Mouse (Mus musculus): ENCODE results near the gene Farsb. TPM values are rescaled to one million over a fixed set of nuclear protein-coding genes. Genes with fewer than 3 reads are reported as not detected.

Farsb gene
- polyA plus RNA-seq, 1 experiment = 125 TPM

DNA sequence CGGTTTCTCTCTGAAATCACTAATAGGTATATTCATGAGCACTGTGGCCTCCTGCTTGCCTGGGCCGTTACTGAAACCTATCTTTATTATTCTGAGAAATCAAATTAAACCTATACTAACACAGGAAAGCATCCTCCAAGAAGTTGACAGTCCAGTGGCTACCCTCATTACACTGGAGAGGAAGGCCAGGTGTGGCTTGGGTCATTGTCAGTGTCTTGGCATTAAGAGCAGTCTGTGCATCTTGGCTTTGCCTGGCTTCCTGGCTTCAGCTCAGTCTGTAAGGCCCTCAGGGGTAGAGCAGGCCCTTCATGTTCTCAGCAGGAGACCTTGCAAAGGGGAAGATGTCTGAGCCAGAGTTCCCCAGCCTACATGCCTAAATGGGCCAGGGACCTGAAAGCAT is 79.3 kb downstream of the Farsb start:
- no peaks in the 10 kb centered on the region for H3K4me1 ChIP-seq (ENCODE audit: control insufficient read depth, insufficient read depth, low read length)
- no peak overlapping the region for H3K27ac ChIP-seq (ENCODE audit: insufficient read depth, low read length)
- TF ChIP-seq POLR2A (IDR thresholded peaks at IDR 0.05; ENCODE audit: low read depth, low read length) (no peak), CTCF (IDR thresholded peaks at IDR 0.05; ENCODE audit: borderline replicate concordance, insufficient read depth, low read length) (no peak)
- H3K4me3 ChIP-seq (ENCODE audit: insufficient read depth, low read length) = no peak overlapping the region

DNA sequence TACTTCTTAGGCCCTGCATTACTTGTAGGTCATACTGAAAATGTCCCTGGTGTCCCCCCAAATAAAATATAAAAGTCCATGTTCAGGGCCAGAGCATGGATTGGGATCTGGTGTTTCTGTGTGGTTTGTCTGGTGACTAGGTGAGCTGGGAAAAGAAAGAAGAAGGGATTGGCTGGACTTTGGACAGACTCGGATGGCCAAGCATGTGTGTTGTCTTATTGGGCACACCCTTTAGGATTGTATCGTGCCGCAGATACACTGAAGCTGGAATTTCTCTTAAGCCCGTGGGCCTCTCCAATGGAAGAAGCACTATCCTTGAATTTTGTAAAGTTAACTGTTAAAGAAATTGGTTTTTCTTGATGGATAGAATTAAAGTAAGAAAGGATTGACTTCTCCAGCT is 87.3 kb downstream of the Farsb start:
- no peak for TF ChIP-seq CTCF (IDR thresholded peaks at IDR 0.05; ENCODE audit: borderline replicate concordance, insufficient read depth, low read length)
- no peak for TF ChIP-seq POLR2A (IDR thresholded peaks at IDR 0.05; ENCODE audit: low read depth, low read length)
- H3K27ac ChIP-seq (ENCODE audit: insufficient read depth, low read length) = no peak overlapping the region
- H3K4me1 ChIP-seq (ENCODE audit: control insufficient read depth, insufficient read depth, low read length) = no peaks in the 10 kb centered on the region
- H3K4me3 ChIP-seq (ENCODE audit: insufficient read depth, low read length) = no peak overlapping the region

DNA sequence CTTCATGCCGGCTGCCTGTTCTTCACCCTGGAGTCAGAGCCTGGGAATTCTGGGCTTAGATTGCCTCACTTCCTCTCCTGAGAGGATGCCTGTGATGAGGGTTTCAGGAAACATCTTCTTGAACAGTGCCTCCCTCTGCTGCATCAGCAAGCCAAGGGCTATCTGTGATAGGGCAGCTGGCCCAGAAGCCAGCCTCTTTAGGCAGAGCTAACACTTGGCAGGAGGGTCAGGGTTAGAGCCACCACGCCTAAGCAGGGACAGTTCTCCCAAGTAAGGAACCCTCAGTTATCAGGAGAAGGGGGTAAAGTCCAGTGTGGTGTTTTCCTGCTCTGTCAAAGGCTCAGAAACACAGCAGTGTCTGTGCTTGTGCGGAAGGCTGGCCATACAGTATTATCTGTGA is 88.9 kb downstream of the Farsb start:
- TF ChIP-seq POLR2A (IDR thresholded peaks at IDR 0.05; ENCODE audit: low read depth, low read length) = no peak
- H3K27ac ChIP-seq (ENCODE audit: insufficient read depth, low read length) = no peak overlapping the region
- H3K4me1 ChIP-seq (ENCODE audit: control insufficient read depth, insufficient read depth, low read length) = 0 out of 2 replicates have a peak, but pooled peaks cover 5% of the 10 kb centered on the region
- no peak overlapping the region for H3K4me3 ChIP-seq (ENCODE audit: insufficient read depth, low read length)

DNA sequence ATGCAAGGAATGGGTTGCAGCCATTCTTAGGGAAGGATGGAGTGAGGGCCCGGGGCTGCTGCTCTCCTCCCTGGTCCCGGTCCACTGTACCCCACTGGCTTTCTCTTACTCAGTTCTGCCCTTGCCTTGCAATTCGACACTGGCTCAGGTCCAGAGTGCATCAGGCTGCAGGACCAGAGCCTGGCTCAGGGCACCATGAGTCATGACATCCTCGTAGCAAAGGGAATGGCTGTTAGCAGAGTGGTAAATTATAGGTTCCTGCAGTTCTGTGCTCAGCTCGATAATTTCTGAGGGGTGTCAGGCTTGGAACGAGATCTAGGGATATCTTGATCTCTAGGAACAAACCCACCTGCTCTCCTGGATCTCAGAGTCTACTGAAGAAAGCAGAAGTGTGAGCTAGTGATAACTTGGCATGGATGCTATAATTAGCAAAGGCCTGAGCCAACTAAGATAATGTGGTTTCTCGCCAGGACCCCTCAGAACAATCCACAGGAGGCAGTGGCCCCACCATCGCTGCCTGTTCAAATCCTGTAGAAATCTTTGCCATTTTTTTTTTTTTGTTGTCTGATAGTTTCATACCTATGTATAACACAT is 92.3 kb downstream of the Farsb start:
- 0 out of 2 replicates have a peak, but pooled peaks cover 5% of the 10 kb centered on the region for H3K4me1 ChIP-seq (ENCODE audit: control insufficient read depth, insufficient read depth, low read length)
- H3K27ac ChIP-seq (ENCODE audit: insufficient read depth, low read length) = no peak overlapping the region
- no peak overlapping the region for H3K4me3 ChIP-seq (ENCODE audit: insufficient read depth, low read length)
- TF ChIP-seq CTCF (IDR thresholded peaks at IDR 0.05; ENCODE audit: borderline replicate concordance, insufficient read depth, low read length) (no peak), POLR2A (IDR thresholded peaks at IDR 0.05; ENCODE audit: low read depth, low read length) (no peak)

DNA sequence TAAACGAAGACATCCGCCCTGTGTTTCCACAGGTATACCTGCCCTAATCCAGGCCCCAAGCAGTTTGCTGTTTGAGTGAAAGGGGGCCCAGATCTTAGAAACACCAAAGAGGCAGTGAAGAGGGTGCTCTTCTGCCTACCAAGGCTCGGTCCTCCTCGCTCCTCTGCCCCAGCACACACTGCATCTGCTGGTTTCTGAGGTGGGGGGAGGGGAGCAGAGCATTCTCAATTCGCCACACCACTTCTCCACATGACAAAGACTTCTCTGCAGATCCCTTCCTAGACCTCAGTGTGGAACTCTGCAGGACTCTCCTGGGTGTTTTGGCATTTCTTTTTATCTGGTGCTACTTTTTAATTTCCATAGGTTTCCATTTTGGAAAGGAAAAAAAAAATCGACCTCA is 93.0 kb downstream of the Farsb start:
- TF ChIP-seq POLR2A (IDR thresholded peaks at IDR 0.05; ENCODE audit: low read depth, low read length) = no peak
- TF ChIP-seq CTCF (IDR thresholded peaks at IDR 0.05; ENCODE audit: borderline replicate concordance, insufficient read depth, low read length) = no peak
- H3K4me3 ChIP-seq (ENCODE audit: insufficient read depth, low read length) = no peak overlapping the region

DNA sequence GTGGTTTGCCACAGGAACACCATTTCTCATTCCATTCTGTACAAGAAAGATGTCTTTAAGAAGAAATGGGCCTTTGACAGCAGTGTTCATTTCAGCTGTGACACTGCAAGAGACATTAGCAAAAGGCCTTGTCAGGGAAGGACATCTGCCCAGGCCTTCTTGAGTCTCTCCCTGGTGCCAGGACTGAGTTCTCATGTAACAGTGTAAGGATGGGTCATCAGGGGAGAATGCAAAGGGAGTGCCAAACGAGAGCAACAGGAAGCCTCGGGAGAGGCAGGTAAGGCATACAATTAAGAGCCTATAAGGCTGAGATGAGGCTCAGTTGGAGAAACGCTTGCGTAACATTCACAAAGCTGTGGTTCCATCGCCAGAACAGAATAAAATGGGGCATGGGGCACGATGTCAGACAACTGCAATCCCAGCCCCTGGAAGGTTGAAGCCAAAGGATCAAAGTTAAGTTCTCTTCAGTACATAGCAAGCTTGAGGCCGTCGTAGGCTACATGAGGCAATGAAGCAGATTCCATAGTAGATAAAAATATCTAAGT is 93.4 kb downstream of the Farsb start:
- Histone ChIP-seq H3K27ac (ENCODE audit: insufficient read depth, low read length) (no peak overlapping the region), H3K4me3 (ENCODE audit: insufficient read depth, low read length) (no peak overlapping the region), H3K4me1 (ENCODE audit: control insufficient read depth, insufficient read depth, low read length) (0 out of 2 replicates have a peak, but pooled peaks cover 5% of the 10 kb centered on the region)
- TF ChIP-seq POLR2A (IDR thresholded peaks at IDR 0.05; ENCODE audit: low read depth, low read length) = no peak
- no peak for TF ChIP-seq CTCF (IDR thresholded peaks at IDR 0.05; ENCODE audit: borderline replicate concordance, insufficient read depth, low read length)

More for the DNA sequence above, 93.0 kb downstream of the Farsb start:
- Histone ChIP-seq H3K27ac (ENCODE audit: insufficient read depth, low read length) (no peak overlapping the region), H3K4me1 (ENCODE audit: control insufficient read depth, insufficient read depth, low read length) (0 out of 2 replicates have a peak, but pooled peaks cover 5% of the 10 kb centered on the region)

DNA sequence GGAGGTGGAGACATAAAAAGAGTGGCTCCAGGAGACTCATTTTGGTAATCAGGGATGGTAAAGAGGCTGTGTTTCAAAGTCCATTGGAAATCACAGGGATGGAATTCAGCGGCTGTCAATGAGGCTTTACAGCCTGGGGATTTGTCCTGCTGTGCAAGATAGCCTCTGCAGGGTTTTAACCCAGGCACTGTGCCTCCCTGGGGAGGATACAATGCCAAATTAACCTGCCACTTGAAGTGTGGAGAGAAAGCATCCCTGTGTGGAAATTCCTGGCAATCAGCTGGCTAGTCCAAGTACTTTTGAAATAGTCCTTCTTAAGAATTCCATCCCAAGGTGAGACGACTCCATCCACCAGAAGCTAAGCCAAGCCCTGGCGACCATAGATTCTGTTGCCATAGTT is 99.8 kb downstream of the Farsb start:
- peaks cover 3% of the 10 kb centered on the region; the same call in 1 of the 2 replicates for H3K4me1 ChIP-seq (ENCODE audit: control insufficient read depth, insufficient read depth, low read length)
- no peak overlapping the region for H3K27ac ChIP-seq (ENCODE audit: insufficient read depth, low read length)
- TF ChIP-seq CTCF (IDR thresholded peaks at IDR 0.05; ENCODE audit: borderline replicate concordance, insufficient read depth, low read length) (no peak), POLR2A (IDR thresholded peaks at IDR 0.05; ENCODE audit: low read depth, low read length) (no peak)
- H3K4me3 ChIP-seq (ENCODE audit: insufficient read depth, low read length) = no peak overlapping the region

DNA sequence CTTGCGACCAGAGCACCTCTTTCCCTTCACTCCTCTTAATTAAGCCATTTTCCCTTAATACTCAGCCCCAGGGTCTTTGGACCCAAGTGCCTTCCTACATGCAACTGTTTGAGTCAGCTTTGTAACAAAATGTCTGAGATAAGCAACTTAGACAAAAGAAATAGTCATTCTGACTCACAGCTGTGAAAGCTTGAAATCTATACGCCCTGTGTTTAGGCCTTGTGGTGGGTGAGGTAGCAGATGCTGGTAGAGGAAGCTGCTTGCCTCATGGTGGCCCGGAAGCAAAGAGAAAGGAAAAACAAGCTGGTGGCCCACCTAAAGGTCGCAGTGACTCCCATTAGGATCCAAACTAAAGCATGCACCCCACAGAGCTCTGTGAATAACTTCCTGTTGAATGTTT is 100.8 kb downstream of the Farsb start:
- Histone ChIP-seq H3K4me1 (ENCODE audit: control insufficient read depth, insufficient read depth, low read length) (peaks cover 3% of the 10 kb centered on the region; the same call in 1 of the 2 replicates), H3K4me3 (ENCODE audit: insufficient read depth, low read length) (no peak overlapping the region), H3K27ac (ENCODE audit: insufficient read depth, low read length) (no peak overlapping the region)
- TF ChIP-seq POLR2A (IDR thresholded peaks at IDR 0.05; ENCODE audit: low read depth, low read length) (no peak), CTCF (IDR thresholded peaks at IDR 0.05; ENCODE audit: borderline replicate concordance, insufficient read depth, low read length) (no peak)

DNA sequence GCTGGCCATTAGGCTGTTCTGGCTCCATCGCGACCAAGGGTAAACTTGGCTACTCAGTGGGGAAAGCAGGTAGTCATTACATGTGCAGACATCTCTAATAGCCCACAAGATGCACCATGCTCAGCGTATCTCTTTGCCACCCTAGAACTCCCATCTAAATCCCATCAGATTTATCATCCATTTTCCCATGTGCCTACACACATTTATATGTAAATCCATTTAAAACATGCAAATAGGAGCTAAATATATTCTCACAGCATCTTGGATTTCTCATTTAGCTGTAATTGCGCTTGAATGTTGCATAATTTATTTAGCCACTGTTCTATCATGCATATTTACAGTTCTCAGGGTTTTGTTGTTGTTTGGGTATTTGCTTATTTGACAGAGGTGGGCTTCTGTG is 107.7 kb downstream of the Farsb start:
- Histone ChIP-seq H3K4me1 (ENCODE audit: control insufficient read depth, insufficient read depth, low read length) (no peaks in the 10 kb centered on the region), H3K27ac (ENCODE audit: insufficient read depth, low read length) (no peak overlapping the region), H3K4me3 (ENCODE audit: insufficient read depth, low read length) (no peak overlapping the region)
- TF ChIP-seq POLR2A (IDR thresholded peaks at IDR 0.05; ENCODE audit: low read depth, low read length) (no peak), CTCF (IDR thresholded peaks at IDR 0.05; ENCODE audit: borderline replicate concordance, insufficient read depth, low read length) (no peak)

DNA sequence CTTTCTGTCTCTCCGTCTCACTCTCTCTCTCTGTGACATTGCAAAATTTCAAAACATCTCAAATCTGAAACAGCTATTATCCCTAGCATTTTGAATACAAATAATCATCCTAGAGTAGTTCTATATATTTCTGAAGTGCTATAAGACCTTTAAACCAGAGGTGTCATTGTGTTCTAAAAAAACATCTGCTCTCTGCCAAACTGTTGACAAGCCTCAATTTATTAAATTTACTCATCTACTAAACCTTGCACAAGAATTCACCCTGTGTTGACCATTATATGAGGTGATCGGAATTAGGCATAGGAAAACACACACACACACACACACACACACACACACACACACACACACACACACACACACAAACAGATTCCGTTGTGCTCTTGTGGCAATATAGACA is 113.6 kb downstream of the Farsb start:
- peaks cover 7% of the 10 kb centered on the region for H3K4me1 ChIP-seq (ENCODE audit: control insufficient read depth, insufficient read depth, low read length)
- no peak for TF ChIP-seq POLR2A (IDR thresholded peaks at IDR 0.05; ENCODE audit: low read depth, low read length)
- no peak for TF ChIP-seq CTCF (IDR thresholded peaks at IDR 0.05; ENCODE audit: borderline replicate concordance, insufficient read depth, low read length)

More for the DNA sequence above, 113.6 kb downstream of the Farsb start:
- no peak overlapping the region for H3K27ac ChIP-seq (ENCODE audit: insufficient read depth, low read length)
- no peak overlapping the region for H3K4me3 ChIP-seq (ENCODE audit: insufficient read depth, low read length)

Measured in embryonic fibroblast, embryonic 13.5 days (primary cell).